Mouse (Mus musculus) erythroblast, adult 5-6 weeks (primary cell): ENCODE measurements around the gene Rad50. TPM values are rescaled to one million over a fixed set of nuclear protein-coding genes. Genes with fewer than 3 reads are reported as not detected.
A peak's percentile ranks its signal among the peaks of the same experiment; 100 is the strongest.

Source experiments
- ATAC-seq: replicated peaks from 2 replicates; pipeline ENCODE4 v1.8.0; 2016; ENCODE audit warnings: moderate number of reproducible peaks, mild to moderate bottlenecking, moderate TSS enrichment, inconsistent platforms; ENCODE audit not compliant: poor library complexity, low FRiP score, severe bottlenecking
- total RNA-seq, 2 experiments: library from RNA; stranded (forward) in 1 of 2; stranded (reverse) in 1 of 2; fragments of 150-400 nt in 1 of 2; fragments of 200-764, 138-1000 nt in 1 of 2; gene quantifications; 2 replicates each; pipeline versions ENCODE4 v1.2.3 to v1.2.4; 2015 to 2017; ENCODE audit warnings: low replicate concordance in 2 of 2

Gene Rad50
- total RNA-seq, 2 experiments from 2014 or later: 12.3 to 14.2 TPM

- no peak for ATAC-seq
These were observed 69.9 kb downstream of the Rad50 start for GRCm38 (mm10) chr11:53637046-53637802.

- ATAC-seq: no peak
These were observed 70.9 kb downstream of the Rad50 start for GRCm38 (mm10) chr11:53636183-53636646.

- no peak for ATAC-seq
These were observed 71.4 kb downstream of the Rad50 start for GRCm38 (mm10) chr11:53635590-53636182.

- no peak for ATAC-seq
These were observed 72.6 kb downstream of the Rad50 start, which contains the start of gene Il13 for GRCm38 (mm10) chr11:53634556-53634955. TSS of gene Il13 (minus strand) at chr11:53634702.

- no peak for ATAC-seq
These were observed 73.5 kb downstream of the Rad50 start for GRCm38 (mm10) chr11:53633644-53634043.

GRCm38 (mm10) chr11:53632122-53632733, 74.9 kb downstream of the Rad50 start:
- no peak for ATAC-seq

- ATAC-seq: peak; percentile 73
These were observed 79.3 kb downstream of the Rad50 start for GRCm38 (mm10) chr11:53627859-53628258.

GRCm38 (mm10) chr11:53626802-53627373, 80.2 kb downstream of the Rad50 start:
- ATAC-seq: no peak

- ATAC-seq: no peak
These were observed 83.0 kb downstream of the Rad50 start for GRCm38 (mm10) chr11:53624124-53624523.

GRCm38 (mm10) chr11:53623573-53623972, 83.5 kb downstream of the Rad50 start:
- ATAC-seq: no peak

- ATAC-seq: no peak
These were observed 84.7 kb downstream of the Rad50 start for GRCm38 (mm10) chr11:53622440-53622806.

GRCm38 (mm10) chr11:53621582-53622439, 85.3 kb downstream of the Rad50 start:
- ATAC-seq: no peak

GRCm38 (mm10) chr11:53620094-53620493, 87.0 kb downstream of the Rad50 start:
- ATAC-seq: no peak

GRCm38 (mm10) chr11:53619428-53619827, 87.7 kb downstream of the Rad50 start:
- no peak for ATAC-seq

GRCm38 (mm10) chr11:53618619-53619198, 88.4 kb downstream of the Rad50 start, which contains the start of gene Il4:
TSS of gene Il4 (minus strand) at chr11:53618669.
- ATAC-seq: no peak

GRCm38 (mm10) chr11:53617562-53618109, 89.5 kb downstream of the Rad50 start:
- ATAC-seq: no peak

- no peak for ATAC-seq
These were observed 90.2 kb downstream of the Rad50 start for GRCm38 (mm10) chr11:53616748-53617558.

GRCm38 (mm10) chr11:53615575-53615974, 91.5 kb downstream of the Rad50 start:
- no peak for ATAC-seq
